Mouse (Mus musculus) kidney, adult 2 months (tissue): Measurements from ENCODE around the gene Acap1.

Source experiments
- CTCF ChIP-seq: fragments of 200-500 bp; conservative IDR thresholded peaks from 2 replicates; pipeline ENCODE4 v1.5.1; 2011; ENCODE audit warnings: low read depth, mild to moderate bottlenecking, control low read depth, low read length, moderate library complexity, mixed read lengths; ENCODE audit not compliant: insufficient read depth, insufficient read length
- POLR2A ChIP-seq: fragments of 200-500 bp; IDR thresholded peaks from one replicate; pipeline ENCODE4 v1.6.1; 2011; ENCODE audit warnings: low read depth, low read length, control low read depth

- TF ChIP-seq CTCF (no peak), POLR2A (no peak)
Observed at GRCm38 (mm10) chr11:69904311-69904710, 9.0 kb upstream of the Acap1 start.
